Mouse (Mus musculus) NIH3T3 (cell line): Measurements from ENCODE around the gene Bicral.

Experiments
- DNase-seq: peaks from one replicate; pipeline ENCODE4 v3.0.0-alpha.2; 2012; ENCODE audit warnings: low read depth

Bicral gene

DNA sequence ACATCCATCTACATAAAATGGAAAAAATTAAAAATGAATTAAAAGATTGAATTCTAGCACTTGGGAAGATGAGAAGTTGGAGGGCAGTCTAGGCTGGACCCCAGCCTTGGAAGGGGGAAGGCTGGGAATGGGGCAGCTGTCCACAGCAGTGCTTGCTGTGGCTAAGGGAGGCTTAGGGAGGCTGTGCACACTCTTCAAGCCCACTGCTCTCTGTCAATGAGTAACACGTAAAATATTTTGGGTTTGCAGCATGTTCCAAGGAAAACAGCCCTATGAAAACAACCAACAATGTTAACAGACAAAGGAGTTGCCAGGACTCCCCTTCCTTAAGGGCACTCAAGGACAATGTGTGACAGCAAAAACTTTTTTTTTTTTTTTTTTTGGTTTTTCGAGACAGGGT, 15.3 kb downstream of the Bicral start:
- DNase-seq = peak; percentile 82

- no peak for DNase-seq
Observed at GRCm38 (mm10) chr17:46840304-46841010, 17.8 kb downstream of the Bicral start.

GRCm38 (mm10) chr17:46838396-46838920, 19.8 kb downstream of the Bicral start:
- no peak for DNase-seq

DNA sequence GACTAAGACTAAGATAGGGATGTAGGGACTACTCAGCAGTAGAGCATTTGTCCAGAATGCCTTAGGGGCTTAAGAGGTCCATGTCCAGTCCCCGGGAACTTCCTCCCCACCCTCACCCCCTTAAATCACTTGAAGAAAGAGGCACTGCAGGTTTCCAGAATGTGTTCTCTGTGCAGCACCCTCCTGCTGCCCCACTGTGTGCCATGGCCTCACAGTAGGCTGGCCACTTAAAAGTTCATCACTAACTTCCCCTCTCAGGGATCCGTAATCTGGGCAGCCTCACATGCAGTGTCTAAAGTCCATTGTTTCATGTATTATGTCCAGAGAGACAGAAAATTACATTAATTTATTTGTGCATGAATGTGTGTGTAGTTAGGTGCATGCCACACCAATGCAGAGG, 20.4 kb downstream of the Bicral start:
- no peak for DNase-seq

DNA sequence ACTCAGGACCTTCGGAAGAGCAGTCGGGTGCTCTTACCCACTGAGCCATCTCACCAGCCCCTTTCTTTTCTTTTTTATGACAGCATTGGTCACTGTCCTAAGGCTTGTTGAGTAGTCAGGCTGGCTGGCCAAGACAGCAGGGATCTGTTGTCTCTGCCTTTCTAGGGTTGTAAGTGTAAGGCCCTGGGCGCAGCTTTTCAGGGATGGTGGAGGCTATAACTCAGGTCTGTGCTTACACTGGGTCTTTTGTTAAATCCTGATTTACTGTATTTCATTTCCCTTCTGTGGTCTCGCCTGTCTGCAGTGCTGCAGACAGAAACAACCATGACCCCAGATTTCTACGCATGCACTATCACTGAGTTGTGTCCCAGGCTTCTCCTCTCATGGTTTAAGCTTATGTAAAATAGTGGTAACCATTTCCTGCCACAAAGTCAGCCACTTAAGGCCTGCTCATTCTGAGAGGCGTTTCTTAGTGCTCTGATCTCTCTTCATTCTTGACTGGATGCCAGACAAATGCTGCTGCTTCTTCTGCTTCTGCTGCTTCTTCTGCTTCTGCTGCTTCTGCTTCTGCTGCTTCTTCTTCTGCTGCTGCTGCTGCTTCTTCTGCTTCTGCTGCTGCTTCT, 23.1 kb downstream of the Bicral start:
- DNase-seq = peak; percentile 52

DNA sequence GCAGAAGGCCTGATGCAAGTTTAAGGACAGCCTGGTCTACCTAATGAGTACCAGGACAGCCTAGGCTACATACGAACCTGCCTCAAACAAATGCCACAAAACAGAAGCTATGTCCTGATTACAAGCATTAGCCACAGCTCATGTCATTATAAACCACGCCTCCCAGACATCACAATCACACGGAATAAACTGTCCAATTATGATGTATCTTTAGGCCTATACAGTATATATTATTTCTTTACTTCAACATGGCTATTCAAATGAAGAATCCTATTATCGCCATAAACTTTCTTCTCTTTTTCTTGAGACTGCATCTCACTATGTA, 25.3 kb downstream of the Bicral start:
- no peak for DNase-seq

DNA sequence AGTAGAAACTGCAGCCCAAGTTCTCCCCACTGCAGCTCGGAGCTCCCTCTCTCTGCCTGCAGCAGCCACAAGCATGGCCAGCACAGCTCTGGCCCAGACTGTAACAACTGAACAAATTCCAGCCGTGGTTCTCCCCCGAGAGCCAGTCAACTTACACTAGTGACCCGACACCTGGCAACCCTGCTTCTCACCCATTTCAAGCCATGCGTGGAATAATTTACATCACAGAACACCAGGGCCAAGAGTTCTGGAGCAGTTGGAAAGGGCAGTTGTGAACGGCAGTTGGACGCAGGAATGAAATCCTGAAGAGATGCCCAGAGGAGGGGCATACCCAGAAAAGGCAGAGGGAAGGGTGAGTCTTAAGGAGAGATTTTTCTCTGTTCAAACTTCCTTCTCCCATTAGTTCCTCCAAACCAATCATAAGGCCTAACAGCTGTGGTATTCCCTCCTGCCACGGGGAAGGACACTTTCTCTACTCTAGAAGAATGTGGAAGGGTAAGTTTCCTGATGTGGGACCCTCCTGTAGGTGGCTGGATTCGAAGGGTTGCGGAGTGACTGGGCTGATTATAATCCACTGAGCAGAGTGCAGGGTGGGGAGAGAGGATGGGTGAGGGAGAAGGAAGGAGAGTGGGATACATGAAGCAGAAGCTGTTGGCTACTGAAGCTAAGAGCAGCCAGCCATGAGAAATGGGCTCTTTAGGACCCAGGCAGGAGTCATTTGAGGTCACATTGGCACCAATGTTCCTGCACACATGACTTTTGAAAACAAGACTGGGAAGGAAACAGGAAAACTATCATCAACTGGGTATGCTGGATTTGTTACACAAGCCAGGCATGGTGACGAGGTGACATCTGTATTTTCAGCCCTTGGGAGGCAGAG, 25.9 kb downstream of the Bicral start:
- DNase-seq = peak; percentile 49

DNA sequence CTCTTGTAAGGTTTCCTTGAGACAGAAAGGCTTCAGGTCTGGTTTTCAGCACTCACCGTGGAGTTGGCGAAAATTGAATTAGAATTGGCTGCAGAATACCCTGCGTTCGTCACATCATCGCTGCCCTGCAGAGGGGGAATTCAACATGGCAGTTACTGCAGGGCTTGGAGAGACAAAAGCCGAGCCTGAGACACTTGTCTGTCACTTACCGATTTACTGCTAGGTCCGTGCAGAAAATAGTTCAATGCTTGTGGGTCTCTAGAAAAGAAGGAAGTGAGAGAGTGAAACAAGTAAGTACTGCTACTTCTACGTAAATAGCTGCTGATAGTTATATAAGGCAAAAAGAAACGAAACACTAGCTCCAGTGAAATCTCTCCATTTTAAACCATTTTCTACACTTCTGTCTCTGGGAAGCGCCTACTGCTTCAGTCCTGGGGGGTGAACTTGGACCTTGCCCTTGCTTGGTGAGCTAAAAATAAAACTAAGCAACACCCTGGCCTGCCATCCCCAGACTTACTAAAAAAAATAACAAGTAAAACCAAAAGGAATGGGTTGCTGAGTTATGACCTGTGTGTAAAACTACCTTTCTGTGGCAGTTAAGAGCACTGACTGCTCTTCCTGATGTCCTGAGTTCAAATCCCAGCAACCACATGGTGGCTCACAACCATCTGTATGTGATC, 28.3 kb downstream of the Bicral start:
- no peak for DNase-seq

DNA sequence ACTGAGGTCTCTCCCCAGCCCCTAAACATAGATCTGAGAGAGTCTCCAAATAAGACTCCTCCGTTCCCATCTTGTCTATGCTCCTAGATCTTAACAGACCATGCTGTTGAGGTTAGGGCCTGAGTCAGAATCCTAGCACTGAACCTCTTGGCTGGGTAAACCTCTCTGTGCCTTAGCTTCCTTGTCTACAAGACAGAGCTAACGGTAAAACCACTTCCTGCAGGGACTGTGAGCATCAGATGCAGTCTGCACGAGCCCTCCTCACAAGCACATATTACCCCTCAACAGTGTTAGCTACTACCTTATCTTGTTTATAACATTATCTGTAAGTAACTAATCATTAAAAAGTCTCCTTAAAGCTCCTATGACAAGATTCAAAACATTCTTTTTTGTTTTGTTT, 29.3 kb downstream of the Bicral start:
- no peak for DNase-seq

- DNase-seq = no peak
Observed at GRCm38 (mm10) chr17:46823091-46823490, 35.2 kb downstream of the Bicral start.

- no peak for DNase-seq
Observed at GRCm38 (mm10) chr17:46820628-46821027, 37.7 kb downstream of the Bicral start.

GRCm38 (mm10) chr17:46817734-46818158, 40.5 kb downstream of the Bicral start:
- no peak for DNase-seq

- no peak for DNase-seq
Observed at GRCm38 (mm10) chr17:46816306-46816705, 42.0 kb downstream of the Bicral start.

- no peak for DNase-seq
Observed at GRCm38 (mm10) chr17:46814497-46814896, 43.8 kb downstream of the Bicral start.

DNA sequence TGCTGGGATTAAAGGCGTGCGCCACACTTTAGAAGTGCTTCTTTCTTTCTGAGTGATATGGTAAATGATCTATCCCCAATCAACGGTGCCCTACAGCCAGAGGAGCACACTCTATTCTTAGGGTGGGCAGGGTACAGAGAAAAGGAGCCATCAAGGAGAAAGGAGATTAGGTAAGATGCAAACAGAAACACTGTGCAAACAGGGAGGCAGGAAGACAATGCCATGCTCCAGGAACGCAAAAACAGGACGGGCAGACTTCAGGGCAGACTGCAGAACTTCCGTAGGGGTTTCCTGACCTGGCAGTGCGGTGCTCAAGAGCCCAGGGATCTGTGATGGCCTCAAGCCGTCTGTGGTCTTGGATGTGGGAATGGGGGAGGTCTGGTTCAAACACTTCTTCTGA, 44.6 kb downstream of the Bicral start:
- no peak for DNase-seq

DNA sequence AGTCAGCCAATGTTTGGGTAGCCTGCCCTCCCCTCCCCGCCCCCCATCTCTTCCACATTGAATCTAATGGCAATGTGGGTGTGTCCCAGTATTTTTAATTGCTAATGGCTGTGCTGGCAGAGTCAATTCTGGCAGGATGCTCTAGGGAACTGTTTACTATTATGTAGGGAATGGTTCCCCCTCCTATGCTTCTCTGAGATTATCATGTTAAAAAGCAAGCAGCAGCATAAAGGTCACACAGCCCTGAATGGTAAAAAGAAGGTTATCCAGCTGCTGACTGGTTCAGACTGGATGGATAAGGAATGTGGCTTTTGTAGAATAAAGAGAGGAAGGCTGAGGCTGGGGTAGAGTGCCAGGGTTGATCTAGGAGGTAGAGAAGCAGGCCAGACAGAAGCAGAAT, 45.8 kb downstream of the Bicral start:
- DNase-seq = no peak

DNA sequence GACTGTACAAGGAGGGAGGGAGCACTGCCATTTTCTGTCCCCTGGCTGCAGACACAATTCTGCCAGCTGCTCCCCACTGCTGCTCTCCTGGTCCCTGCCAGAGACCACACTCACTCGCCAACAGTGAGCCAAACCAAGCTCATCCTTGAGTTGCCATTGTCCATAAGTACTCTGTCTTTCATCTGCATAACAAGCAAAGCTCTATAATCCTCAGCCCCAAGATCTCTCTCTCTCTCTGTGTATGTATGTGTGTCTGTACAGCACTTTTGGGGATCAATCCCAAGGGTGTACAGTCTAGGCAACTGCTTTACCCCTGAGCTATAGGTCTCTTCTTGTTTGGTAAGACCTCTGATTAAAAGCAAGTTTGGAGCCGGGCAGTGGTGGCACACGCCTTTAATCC, 47.6 kb downstream of the Bicral start:
- DNase-seq = no peak

GRCm38 (mm10) chr17:46809131-46809830, 49.0 kb downstream of the Bicral start:
- DNase-seq = peak; percentile 16

DNA sequence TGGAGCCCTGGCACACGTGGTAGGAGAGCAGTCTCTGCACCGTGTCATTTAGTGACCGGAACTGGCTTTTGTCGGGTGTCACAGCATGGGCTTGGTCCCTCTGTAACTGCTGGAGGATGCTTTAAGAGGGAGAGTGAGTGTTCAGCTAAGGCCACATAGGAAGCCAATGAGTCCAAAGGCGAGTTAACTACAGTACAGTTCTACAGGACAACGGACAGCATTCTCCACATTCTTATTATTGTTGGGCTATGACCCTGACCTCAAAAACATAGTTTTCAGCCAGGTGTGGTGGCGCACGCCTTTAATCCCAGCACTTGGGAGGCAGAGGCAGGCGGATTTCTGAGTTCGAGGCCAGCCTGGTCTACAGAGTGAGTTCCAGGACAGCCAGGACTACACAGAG, 49.9 kb downstream of the Bicral start:
- DNase-seq = no peak

DNA sequence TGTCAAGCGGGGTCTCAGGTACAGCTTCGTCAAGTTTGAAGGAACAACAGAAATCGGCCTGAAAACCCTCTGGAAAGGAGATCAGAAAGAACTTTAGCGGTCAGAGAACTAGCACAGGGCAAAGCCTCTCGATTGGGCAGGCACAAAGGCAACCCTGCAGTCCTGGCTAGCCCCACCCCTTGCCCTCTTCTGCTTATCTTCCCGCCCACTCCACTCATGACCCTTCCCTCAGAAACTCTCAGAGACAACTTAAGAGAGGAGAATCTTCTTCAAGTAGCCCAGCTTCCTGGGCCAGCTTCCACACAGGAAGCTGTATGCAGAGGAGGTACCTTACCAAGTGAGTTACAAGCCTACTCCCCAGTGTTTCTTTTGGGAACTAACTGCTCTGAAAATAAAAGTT, 56.5 kb downstream of the Bicral start:
- DNase-seq = no peak

- DNase-seq = no peak
Observed at GRCm38 (mm10) chr17:46799680-46800079, 58.6 kb downstream of the Bicral start.

- DNase-seq = no peak
Observed at GRCm38 (mm10) chr17:46797386-46797785, 60.9 kb downstream of the Bicral start.
